Mouse (Mus musculus) liver, embryonic 15.5 days (tissue): ENCODE measurements around the gene Olfr316. TPM values are rescaled to one million over a fixed set of nuclear protein-coding genes. Genes with fewer than 3 reads are reported as not detected.

ENCODE experiments used
- ATAC-seq: fragments of 200-750 bp; cut with Nextera tagmentation; 2 replicates; pipeline ENCODE4 v1.8.0; 2017; ENCODE audit warnings: moderate number of reproducible peaks, mild to moderate bottlenecking, moderate library complexity; ENCODE audit not compliant: insufficient read depth
- H3K27ac ChIP-seq: fragments of 300-500 bp; sonication (generic); replicated peaks from 2 replicates; pipeline ENCODE4 v1.5.1; 2015; ENCODE audit warnings: mild to moderate bottlenecking, inconsistent platforms
- H3K27me3 ChIP-seq: fragments of 300-500 bp; sonication (generic); 2 replicates; pipeline ENCODE4 v1.6.1; 2015; ENCODE audit warnings: mild to moderate bottlenecking, inconsistent platforms
- H3K36me3 ChIP-seq: fragments of 300-500 bp; sonication (generic); replicated peaks from 2 replicates; pipeline ENCODE4 v1.6.1; 2015; ENCODE audit warnings: moderate library complexity, mild to moderate bottlenecking, inconsistent platforms
- H3K4me1 ChIP-seq: fragments of 300-500 bp; sonication (generic); replicated peaks from 2 replicates; pipeline ENCODE4 v1.6.1; 2015; ENCODE audit warnings: inconsistent platforms
- H3K4me2 ChIP-seq: fragments of 300-500 bp; sonication (generic); 2 replicates; pipeline ENCODE4 v1.6.1; 2015; ENCODE audit warnings: moderate library complexity, mild to moderate bottlenecking, inconsistent platforms
- H3K4me3 ChIP-seq: fragments of 300-500 bp; sonication (generic); replicated peaks from 2 replicates; pipeline ENCODE4 v1.5.1; 2015; ENCODE audit warnings: mild to moderate bottlenecking, inconsistent platforms
- H3K9ac ChIP-seq: fragments of 300-500 bp; sonication (generic); 2 replicates; pipeline ENCODE4 v1.6.1; 2015; ENCODE audit warnings: moderate library complexity, mild to moderate bottlenecking, inconsistent platforms
- H3K9me3 ChIP-seq: fragments of 300-500 bp; sonication (generic); replicated peaks from 2 replicates; pipeline ENCODE4 v1.6.1; 2016; ENCODE audit warnings: inconsistent platforms
- WGBS: fragments of 180-500 bp; shearing (Covaris S2); methylation state at CpG from one replicate; pipeline ENCODE4 v1.1.7; 2015; ENCODE audit warnings: mixed read lengths; ENCODE audit not compliant: insufficient replicate concordance; 5-methylcytosine and 5-hydroxymethylcytosine counted together
- polyA plus RNA-seq: library from polyadenylated mRNA; unstranded; fragments of >200 nt; fragmentation: Nextera tagmentation; extraction: Ambion mirVana; gene quantifications from 2 replicates; pipeline ENCODE4 v1.2.1, GENCODE M21; 2015

Olfr316 gene
- polyA plus RNA-seq, 1 experiment from 2014 or later, result not detected

DNA sequence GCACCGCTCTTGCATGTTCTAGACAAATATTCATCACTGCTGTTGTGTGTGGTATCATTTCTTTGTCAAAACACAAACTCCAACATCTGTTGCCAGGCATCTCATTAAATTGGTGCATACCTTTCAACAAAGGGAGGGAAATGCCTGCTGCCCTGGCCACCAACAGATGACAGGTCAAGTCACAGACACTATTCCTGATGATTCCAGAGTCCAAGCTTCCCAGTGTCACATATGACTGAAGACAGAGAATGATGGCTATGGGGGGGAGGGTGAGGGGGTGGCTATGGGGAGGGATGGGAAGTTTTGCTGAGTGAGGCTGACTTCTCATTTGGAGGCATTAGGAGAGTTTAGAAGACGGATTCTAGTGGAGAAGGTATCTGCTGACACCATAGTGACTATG, 31.6 kb downstream of the Olfr316 start:
- H3K4me1 ChIP-seq, result no peaks in the 10 kb centered on the region
- H3K36me3 ChIP-seq, result no peaks in the 10 kb centered on the region
- H3K9me3 ChIP-seq, result no peaks in the 10 kb centered on the region
- H3K4me2 ChIP-seq, result no peak overlapping the region
- 59% methylated on average over 2 of the region's 2 CpGs for WGBS
- no peaks in the 10 kb centered on the region for H3K27me3 ChIP-seq
- H3K4me3 ChIP-seq, result no peak overlapping the region
- ATAC-seq, result no peak
- no peak overlapping the region for H3K9ac ChIP-seq
- H3K27ac ChIP-seq, result no peak overlapping the region

DNA sequence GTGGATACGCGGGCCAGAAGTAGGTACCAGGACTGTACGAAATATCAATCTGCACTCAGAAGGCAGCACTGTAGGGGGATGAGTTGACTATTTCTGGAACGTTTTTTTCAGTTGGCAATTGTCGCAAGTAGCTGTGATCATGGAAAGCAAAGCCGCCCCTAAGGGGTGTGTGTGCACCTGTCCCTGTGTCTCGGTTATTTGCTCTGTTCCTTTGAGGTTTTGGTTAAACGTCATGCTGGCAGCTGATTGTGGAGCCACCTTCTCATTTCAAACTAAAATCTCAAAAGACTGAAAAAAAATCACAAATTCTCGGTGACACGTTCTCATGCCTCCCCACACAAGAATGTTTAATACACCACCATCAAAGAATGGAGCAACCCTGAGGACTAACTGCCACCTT, 35.1 kb downstream of the Olfr316 start:
- H3K4me3 ChIP-seq, result no peak overlapping the region
- H3K4me1 ChIP-seq, result no peaks in the 10 kb centered on the region
- no peaks in the 10 kb centered on the region for H3K9me3 ChIP-seq
- H3K27ac ChIP-seq, result no peak overlapping the region
- H3K27me3 ChIP-seq, result no peaks in the 10 kb centered on the region
- ATAC-seq, result no peak
- H3K4me2 ChIP-seq, result no peak overlapping the region
- H3K9ac ChIP-seq, result no peak overlapping the region
- no peaks in the 10 kb centered on the region for H3K36me3 ChIP-seq
- 72% methylated on average over 10 of the region's 10 CpGs for WGBS

DNA sequence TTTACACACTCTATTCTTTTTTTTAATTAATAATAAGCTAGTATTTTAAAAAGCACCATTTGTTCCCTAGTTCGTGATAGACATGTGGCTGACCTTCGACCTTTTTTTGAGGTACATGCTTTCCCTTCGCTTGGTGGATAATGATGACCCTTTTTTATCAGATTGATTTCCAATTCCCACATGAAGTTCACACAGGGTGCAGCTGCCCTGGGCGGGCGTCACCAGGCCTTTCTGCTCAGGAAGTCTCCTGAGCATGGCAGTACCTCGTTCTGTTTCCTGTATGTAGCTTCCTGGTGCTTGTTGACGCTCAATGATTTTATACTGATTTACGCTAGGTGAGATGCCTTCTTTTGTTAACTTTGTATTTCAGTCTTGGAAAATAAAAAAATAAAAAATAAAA, 35.8 kb downstream of the Olfr316 start:
- 51% methylated on average over 8 of the region's 8 CpGs for WGBS
- H3K27ac ChIP-seq, result no peak overlapping the region
- ATAC-seq, result no peak
- H3K4me3 ChIP-seq, result no peak overlapping the region
- no peak overlapping the region for H3K4me2 ChIP-seq
- H3K36me3 ChIP-seq, result no peaks in the 10 kb centered on the region
- H3K27me3 ChIP-seq, result no peaks in the 10 kb centered on the region
- no peak overlapping the region for H3K9ac ChIP-seq
- no peaks in the 10 kb centered on the region for H3K9me3 ChIP-seq
- no peaks in the 10 kb centered on the region for H3K4me1 ChIP-seq

DNA sequence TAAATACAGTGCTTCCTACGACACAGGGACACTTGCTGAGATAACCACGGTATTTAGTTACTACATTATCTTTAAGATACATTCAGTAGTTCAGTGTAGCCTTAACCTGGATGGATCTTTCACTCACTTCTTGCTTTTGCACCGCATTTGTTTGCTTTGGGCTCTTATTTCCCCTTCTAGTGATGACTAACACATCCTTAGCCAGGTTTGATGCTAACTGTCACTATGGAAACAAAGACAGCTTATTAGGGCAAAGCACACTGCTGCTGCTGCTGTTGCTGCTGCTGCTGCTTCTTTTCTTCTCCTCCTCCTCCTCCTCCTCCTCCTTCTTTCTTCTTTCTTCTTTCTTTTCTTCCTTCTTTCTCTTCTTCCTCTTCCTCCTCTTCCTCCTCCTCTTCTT, 37.0 kb downstream of the Olfr316 start:
- H3K9me3 ChIP-seq, result no peaks in the 10 kb centered on the region
- no peak overlapping the region for H3K27ac ChIP-seq
- H3K27me3 ChIP-seq, result no peaks in the 10 kb centered on the region
- H3K4me3 ChIP-seq, result no peak overlapping the region
- H3K4me2 ChIP-seq, result no peak overlapping the region
- H3K4me1 ChIP-seq, result no peaks in the 10 kb centered on the region
- no peak for ATAC-seq
- H3K36me3 ChIP-seq, result no peaks in the 10 kb centered on the region
- H3K9ac ChIP-seq, result no peak overlapping the region
- WGBS, result 18% methylated on average over 3 of the region's 3 CpGs

DNA sequence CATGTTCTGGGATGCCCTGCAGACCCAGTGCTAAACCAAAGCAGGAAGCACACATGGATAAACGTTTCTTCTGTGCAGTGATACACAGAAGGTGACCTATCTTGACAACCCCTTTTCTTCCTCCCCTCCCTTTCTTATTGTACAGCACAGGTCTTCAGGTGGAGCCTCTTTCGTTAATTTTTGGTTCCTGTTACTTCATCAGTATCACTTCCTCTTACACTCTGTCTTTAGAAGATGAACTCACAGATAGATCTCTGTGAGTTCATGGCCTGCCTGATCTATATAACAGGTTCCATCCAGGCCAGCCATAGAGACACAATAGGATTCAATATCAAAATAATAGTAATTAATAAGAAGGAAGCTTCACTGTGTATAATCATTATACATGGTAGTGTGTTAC, 37.5 kb downstream of the Olfr316 start:
- Histone ChIP-seq H3K4me3 (no peak overlapping the region), H3K4me1 (no peaks in the 10 kb centered on the region), H3K27ac (no peak overlapping the region), H3K36me3 (no peaks in the 10 kb centered on the region), H3K4me2 (no peak overlapping the region), H3K27me3 (no peaks in the 10 kb centered on the region), H3K9ac (no peak overlapping the region), H3K9me3 (no peaks in the 10 kb centered on the region)
- ATAC-seq, result no peak
- WGBS, result 22% methylated on average over 2 of the region's 2 CpGs

DNA sequence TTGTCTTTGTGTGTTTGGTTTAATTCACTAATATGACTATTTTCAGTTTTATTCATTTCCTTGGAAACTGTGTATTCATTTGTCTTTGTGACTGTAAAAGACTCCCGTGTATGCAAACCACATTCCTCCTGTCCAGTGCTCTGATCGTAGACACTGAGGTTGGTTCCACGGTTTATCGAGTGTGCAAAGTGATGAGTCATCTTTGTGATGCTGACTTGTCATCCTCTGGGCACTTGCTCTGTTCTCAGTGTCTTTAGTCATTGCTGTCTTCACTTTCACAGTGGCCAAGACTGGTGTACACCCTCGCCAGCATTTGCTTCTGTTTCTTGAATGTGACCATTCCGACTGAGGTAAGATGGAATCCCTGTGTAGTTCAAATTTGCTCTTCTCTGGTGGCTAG, 38.1 kb downstream of the Olfr316 start:
- no peak for ATAC-seq
- Histone ChIP-seq H3K9me3 (no peaks in the 10 kb centered on the region), H3K4me2 (no peak overlapping the region), H3K4me1 (no peaks in the 10 kb centered on the region), H3K27me3 (no peaks in the 10 kb centered on the region), H3K36me3 (no peaks in the 10 kb centered on the region), H3K9ac (no peak overlapping the region), H3K27ac (no peak overlapping the region), H3K4me3 (no peak overlapping the region)
- WGBS, result 33% methylated on average over 6 of the region's 6 CpGs

DNA sequence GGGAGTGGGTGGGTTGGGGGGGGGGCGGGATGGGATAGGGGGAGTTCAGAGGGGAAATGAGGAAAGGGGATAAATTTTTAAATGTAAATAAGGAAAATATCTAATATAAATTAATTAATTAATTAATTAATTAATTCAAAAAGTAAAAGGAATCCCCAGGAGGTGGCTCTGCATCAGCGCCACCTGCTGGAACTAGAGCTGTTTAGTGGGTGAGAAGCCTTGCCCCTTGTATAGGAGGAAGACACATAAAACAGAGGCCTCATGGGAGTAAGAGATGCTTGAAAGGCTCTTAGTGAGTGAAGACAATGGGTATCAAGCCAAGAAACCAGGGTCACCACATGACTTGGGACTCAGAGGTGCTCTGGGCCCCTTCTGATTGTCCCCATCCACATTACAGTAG, 43.3 kb downstream of the Olfr316 start:
- H3K27ac ChIP-seq, result no peak overlapping the region
- H3K9ac ChIP-seq, result no peak overlapping the region
- WGBS, result 61% methylated on average over 2 of the region's 2 CpGs
- no peaks in the 10 kb centered on the region for H3K36me3 ChIP-seq
- no peak overlapping the region for H3K4me3 ChIP-seq
- no peaks in the 10 kb centered on the region for H3K27me3 ChIP-seq
- H3K4me2 ChIP-seq, result no peak overlapping the region
- ATAC-seq, result no peak
- H3K9me3 ChIP-seq, result no peaks in the 10 kb centered on the region
- H3K4me1 ChIP-seq, result no peaks in the 10 kb centered on the region

DNA sequence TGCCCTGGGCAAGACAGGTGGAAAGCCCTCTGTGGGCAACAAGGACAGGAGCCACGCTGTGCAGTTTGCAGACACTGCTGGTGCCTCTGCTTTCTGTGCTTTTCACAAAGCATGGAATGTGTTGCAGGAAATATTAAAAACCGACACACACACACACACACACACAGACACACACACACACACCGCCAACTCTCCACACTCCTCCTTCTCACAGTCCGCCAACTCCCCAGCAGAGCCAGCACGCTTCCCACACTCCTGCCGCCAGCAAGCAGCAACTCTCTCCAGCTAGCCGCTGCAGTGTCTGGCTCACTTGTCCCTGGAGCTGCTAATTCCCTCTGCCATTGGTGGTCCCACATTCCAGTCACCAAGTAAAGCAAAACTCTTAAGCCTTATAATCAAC, 44.3 kb downstream of the Olfr316 start:
- Histone ChIP-seq H3K4me2 (no peak overlapping the region), H3K27ac (no peak overlapping the region), H3K9ac (no peak overlapping the region), H3K27me3 (no peaks in the 10 kb centered on the region), H3K4me3 (no peak overlapping the region), H3K4me1 (no peaks in the 10 kb centered on the region), H3K9me3 (no peaks in the 10 kb centered on the region), H3K36me3 (no peaks in the 10 kb centered on the region)
- WGBS, result 61% methylated on average over 7 of the region's 7 CpGs
- no peak for ATAC-seq

DNA sequence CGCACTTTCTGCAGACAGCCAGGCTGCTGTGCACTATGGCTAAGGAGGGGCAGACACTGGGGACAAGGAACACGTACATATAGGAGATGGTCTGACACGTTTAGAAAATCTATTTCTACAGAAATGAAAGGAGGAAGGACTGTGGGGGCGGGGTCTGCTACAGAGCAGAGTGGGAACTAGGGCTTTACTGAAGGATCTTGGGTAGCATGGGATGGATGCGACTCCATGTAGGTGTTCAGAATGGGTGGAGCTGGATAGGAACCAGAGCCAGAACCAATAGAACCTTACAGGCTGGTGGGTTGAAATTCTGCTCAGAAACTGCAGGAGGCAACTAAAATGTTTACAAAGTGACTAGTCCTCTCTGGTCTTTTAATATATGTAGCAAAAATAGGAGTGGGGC, 47.2 kb downstream of the Olfr316 start:
- WGBS, result 45% methylated on average over 5 of the region's 5 CpGs
- Histone ChIP-seq H3K9ac (no peak overlapping the region), H3K27me3 (no peaks in the 10 kb centered on the region), H3K36me3 (no peaks in the 10 kb centered on the region), H3K4me2 (no peak overlapping the region), H3K27ac (no peak overlapping the region), H3K4me1 (no peaks in the 10 kb centered on the region), H3K9me3 (no peaks in the 10 kb centered on the region), H3K4me3 (no peak overlapping the region)
- no peak for ATAC-seq

DNA sequence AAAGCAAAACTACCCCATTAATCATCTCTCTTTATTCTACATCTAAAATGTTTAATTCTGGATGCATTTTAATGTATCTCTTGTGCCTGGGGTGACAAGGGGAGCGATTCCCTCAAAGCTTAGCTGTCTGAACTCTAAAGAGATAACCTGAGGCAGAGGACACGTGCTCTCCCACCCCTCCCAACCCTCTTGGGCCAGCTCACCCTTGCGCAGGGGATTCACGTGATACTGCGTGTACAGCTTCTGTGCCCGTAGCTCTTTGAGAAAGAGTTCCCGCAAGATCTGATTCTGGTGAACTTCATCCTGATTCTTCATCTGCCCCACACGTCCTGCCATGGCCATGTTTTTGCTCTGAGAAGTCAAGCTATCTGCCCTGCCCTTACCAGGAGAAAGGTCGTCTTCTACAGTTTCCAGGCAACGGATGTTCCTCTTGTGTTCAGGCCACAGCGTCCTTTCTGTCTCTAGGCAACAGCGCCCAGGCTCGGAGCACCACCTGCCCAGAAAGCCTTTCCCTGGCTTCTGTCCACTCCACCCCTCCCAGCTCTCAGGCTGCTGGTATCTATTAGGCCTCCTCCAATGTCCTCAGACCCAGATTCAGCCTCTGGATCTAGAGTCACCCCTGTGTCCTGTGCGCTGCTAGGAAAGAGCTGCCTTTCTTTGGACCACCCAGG, 49.2 kb downstream of the Olfr316 start, which contains the start of gene Fam183b:
Fam183b (minus strand) TSS at position 403 of the 671 bp plus-strand sequence.
- Histone ChIP-seq H3K4me1 (no peaks in the 10 kb centered on the region), H3K36me3 (no peaks in the 10 kb centered on the region), H3K27ac (no peak within 1 kb of the TSS), H3K4me2 (no peak within 1 kb of the TSS), H3K27me3 (no peaks in the 10 kb centered on the region), H3K4me3 (no peak within 1 kb of the TSS), H3K9ac (no peak within 1 kb of the TSS), H3K9me3 (no peaks in the 10 kb centered on the region)
- 37% methylated on average over 14 of the region's 14 CpGs for WGBS
- no peak for ATAC-seq

DNA sequence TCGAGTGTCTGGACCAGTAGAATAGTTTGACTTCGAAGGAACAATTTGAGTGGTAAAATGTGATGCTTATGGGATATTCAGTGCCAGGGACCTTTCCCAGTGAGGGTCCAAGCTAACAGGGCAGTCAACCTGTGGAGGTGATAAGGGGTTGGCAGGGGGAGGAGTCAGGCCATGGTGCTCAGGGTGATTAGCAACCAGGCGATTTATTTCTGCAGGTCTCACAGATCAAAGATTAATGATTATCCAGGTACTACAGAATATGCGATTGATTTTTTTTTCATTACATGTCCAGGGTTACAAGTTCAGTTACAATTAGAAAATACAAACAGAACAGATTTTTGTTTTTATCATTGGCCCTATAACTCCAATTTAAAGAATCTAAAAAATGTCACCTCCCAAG, 51.3 kb downstream of the Olfr316 start:
- WGBS, result 47% methylated on average over 4 of the region's 4 CpGs
- Histone ChIP-seq H3K4me2 (no peak overlapping the region), H3K27me3 (no peaks in the 10 kb centered on the region), H3K9me3 (no peaks in the 10 kb centered on the region), H3K27ac (no peak overlapping the region), H3K4me3 (no peak overlapping the region), H3K9ac (no peak overlapping the region), H3K4me1 (no peaks in the 10 kb centered on the region), H3K36me3 (no peaks in the 10 kb centered on the region)
- no peak for ATAC-seq

DNA sequence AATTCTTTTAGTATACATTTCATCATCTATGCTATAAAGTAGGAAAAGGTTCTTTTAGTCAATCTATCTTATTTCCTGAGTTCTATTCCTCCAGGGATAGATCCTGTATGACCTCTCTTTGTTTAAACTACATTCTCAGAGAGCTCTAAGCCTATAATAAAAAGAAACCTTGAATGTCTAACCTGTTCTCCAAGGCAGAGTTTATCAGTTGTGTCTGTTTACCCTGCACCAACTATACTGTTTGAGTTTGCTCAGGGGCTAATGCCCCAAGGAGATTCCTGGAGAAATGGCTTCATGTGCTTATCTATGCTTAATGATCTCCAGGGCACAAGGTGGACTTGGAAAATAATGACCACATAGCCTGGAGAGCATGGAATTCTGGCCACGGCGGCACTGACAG, 51.9 kb downstream of the Olfr316 start:
- Histone ChIP-seq H3K27ac (no peak overlapping the region), H3K9ac (no peak overlapping the region), H3K4me2 (no peak overlapping the region), H3K9me3 (no peaks in the 10 kb centered on the region), H3K4me1 (no peaks in the 10 kb centered on the region), H3K36me3 (no peaks in the 10 kb centered on the region), H3K4me3 (no peak overlapping the region), H3K27me3 (no peaks in the 10 kb centered on the region)
- WGBS, result 66% methylated on average over 2 of the region's 2 CpGs
- no peak for ATAC-seq
